Mouse (Mus musculus) small intestine, adult 10 weeks (tissue): Measurements from ENCODE around the gene Olfr603. TPM values are rescaled to one million over a fixed set of nuclear protein-coding genes. Genes with fewer than 3 reads are reported as not detected.

Experiments
- polyA plus RNA-seq: library from polyadenylated mRNA; stranded (reverse); fragments of 350-450 nt; fragmentation: Illumina TruSeq; extraction: RNeasy Lipid Tissue Mini Kit (QIAGEN cat#74804); gene quantifications from one replicate; pipeline ENCODE4 v1.2.3, GENCODE M21; 2014; ENCODE audit warnings: low replicate concordance

Olfr603 gene
- not detected for polyA plus RNA-seq

GRCm38 (mm10) chr7:103386077-103386476 lies at the start of gene Olfr603:
TSS of gene Olfr603 (minus strand) at chr7:103386177.

DNA sequence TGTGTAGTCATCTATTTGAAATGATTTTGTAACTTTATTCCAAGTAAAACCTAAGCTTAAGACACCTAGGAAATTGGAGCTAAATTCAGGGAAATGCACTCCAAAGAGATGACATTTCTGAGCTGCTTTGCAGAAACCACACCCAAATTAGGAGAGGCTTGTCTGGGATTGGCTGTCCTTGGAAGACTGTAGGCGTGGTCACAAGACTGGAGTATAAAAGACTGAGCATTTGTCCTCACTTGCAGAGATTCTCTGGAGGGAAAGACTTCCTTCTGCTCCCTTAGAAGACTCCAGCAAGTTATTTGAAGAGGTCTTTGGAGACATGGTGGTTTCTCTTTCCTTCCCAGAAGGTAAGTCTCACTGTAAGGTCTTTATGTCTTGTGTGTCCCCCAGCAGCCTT lies 28.8 kb upstream of the Olfr603 start, which contains the start of gene Usp17lc:
Gene Usp17lc (plus strand): TSS at position 301 of the 400 bp plus-strand sequence.

GRCm38 (mm10) chr7:103362555-103362954 lies 23.4 kb downstream of the Olfr603 start, which contains the start of gene Olfr601:
TSS of gene Olfr601 (minus strand) at chr7:103362655.

DNA sequence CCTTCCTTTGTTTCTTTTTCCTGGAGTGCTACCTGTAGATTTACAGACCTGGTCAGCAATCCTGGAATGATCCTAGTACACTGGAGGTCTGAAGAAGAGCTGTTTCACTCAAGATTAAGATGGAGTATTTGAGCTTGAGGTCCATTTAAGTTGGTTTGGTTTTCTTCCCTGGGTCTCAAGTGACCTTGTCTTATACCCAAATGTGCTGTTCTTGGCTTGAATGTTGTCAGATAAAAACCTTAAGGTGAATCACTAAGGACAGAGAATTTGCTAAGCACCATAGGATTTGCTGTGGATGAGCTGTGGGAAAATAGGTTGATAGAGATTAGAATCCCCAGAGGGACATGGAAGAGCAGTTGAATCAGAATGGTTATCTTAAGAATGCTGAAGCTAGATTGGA lies 36.4 kb downstream of the Olfr603 start, which contains the start of gene Olfr600:
Gene Olfr600 (minus strand): TSS at position 101 of the 400 bp plus-strand sequence.

DNA sequence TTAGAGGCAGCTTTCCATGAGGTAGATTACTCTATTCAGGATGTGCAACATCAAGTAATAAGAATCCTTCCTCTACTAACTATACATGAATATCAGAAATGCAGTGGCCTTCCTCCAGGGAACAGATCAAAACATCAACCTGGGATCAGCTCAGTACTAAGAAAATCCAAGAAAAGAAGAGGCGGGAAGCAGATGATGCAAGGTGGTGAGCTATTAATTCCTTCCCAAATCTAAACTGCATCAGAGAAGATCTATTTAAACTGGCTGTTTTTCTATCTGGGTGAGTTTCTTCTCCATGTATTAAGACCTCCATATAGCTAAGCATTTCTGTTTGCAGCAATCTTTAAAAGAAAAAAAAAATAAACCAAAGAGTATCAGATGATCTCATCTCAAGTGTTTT lies 50.4 kb downstream of the Olfr603 start, which contains the start of gene Olfr599:
Gene Olfr599 (plus strand): TSS at position 301 of the 400 bp plus-strand sequence.

Other genes starting within 250 kb of the Olfr603 start
- not detected for gene Olfr588-ps1, start 245.3 kb downstream of the Olfr603 start, polyA plus RNA-seq
- gene Olfr589, start 229.8 kb downstream of the Olfr603 start, polyA plus RNA-seq, result not detected
- not detected for gene Olfr591, start 207.8 kb downstream of the Olfr603 start, polyA plus RNA-seq
- not detected for gene Olfr592, start 201.4 kb downstream of the Olfr603 start, polyA plus RNA-seq
- not detected for gene Olfr593, start 174.3 kb downstream of the Olfr603 start, polyA plus RNA-seq
- gene Olfr594, start 169.2 kb downstream of the Olfr603 start, polyA plus RNA-seq, result not detected
- gene Usp17ld, start 133.7 kb downstream of the Olfr603 start, polyA plus RNA-seq, result not detected
- not detected for gene Olfr596, start 80.5 kb downstream of the Olfr603 start, polyA plus RNA-seq
- not detected for gene Olfr597, start 69.9 kb downstream of the Olfr603 start, polyA plus RNA-seq
- not detected for gene Olfr598, start 62.6 kb downstream of the Olfr603 start, polyA plus RNA-seq
- gene Olfr599, start 50.3 kb downstream of the Olfr603 start, polyA plus RNA-seq, result not detected
- gene Olfr600, start 36.5 kb downstream of the Olfr603 start, polyA plus RNA-seq, result not detected
- not detected for gene Olfr601, start 23.5 kb downstream of the Olfr603 start, polyA plus RNA-seq
- not detected for gene Usp17lc, start 28.9 kb upstream of the Olfr603 start, polyA plus RNA-seq
- gene Olfr605, start 59.3 kb upstream of the Olfr603 start, polyA plus RNA-seq, result not detected
- gene Olfr606, start 62.9 kb upstream of the Olfr603 start, polyA plus RNA-seq, result not detected
- not detected for gene Olfr607, start 78.0 kb upstream of the Olfr603 start, polyA plus RNA-seq
- not detected for gene Olfr608, start 83.7 kb upstream of the Olfr603 start, polyA plus RNA-seq
- not detected for gene Olfr609, start 111.9 kb upstream of the Olfr603 start, polyA plus RNA-seq
- gene Olfr610, start 125.9 kb upstream of the Olfr603 start, polyA plus RNA-seq, result not detected
- not detected for gene Olfr611, start 134.7 kb upstream of the Olfr603 start, polyA plus RNA-seq
- gene Olfr612, start 156.5 kb upstream of the Olfr603 start, polyA plus RNA-seq, result not detected
- gene Olfr613, start 161.9 kb upstream of the Olfr603 start, polyA plus RNA-seq, result not detected
- not detected for gene Olfr615, start 169.9 kb upstream of the Olfr603 start, polyA plus RNA-seq
- not detected for gene Olfr616, start 183.0 kb upstream of the Olfr603 start, polyA plus RNA-seq
- gene Olfr617, start 186.9 kb upstream of the Olfr603 start, polyA plus RNA-seq, result not detected
- gene Olfr618, start 203.9 kb upstream of the Olfr603 start, polyA plus RNA-seq, result not detected
- not detected for gene Olfr619, start 214.4 kb upstream of the Olfr603 start, polyA plus RNA-seq
- gene Olfr620, start 226.4 kb upstream of the Olfr603 start, polyA plus RNA-seq, result not detected